Mouse (Mus musculus): ENCODE data around the gene Smc1b.

- no peak for TF ChIP-seq CTCF (IDR thresholded peaks at IDR 0.05; ENCODE audit: borderline replicate concordance, insufficient read depth, low read depth, low read length)
- TF ChIP-seq POLR2A (IDR thresholded peaks at IDR 0.05; ENCODE audit: borderline replicate concordance, insufficient read depth, low read length), result no peak
Observed at GRCm38 (mm10) chr15:85161416-85161815, 29.7 kb upstream of the Smc1b start.
